Mouse (Mus musculus) thymus, postnatal 36 days (tissue): ENCODE results near the gene Slco1c1.
"Not testable (repeated sequence)": the region's sequence is repeated elsewhere in the genome, so short reads cannot be mapped to it uniquely, and the experiment has no call there.

Experiments
- DNase-seq, 2 experiments: peaks; one replicate each; pipeline ENCODE4 v3.0.0; 2022; ENCODE audit warnings: mixed read lengths in 2 of 2

Slco1c1 gene

GRCm38 (mm10) chr6:141590598-141591200, 66.5 kb downstream of the Slco1c1 start:
- not testable (repeated sequence) for DNase-seq

DNA sequence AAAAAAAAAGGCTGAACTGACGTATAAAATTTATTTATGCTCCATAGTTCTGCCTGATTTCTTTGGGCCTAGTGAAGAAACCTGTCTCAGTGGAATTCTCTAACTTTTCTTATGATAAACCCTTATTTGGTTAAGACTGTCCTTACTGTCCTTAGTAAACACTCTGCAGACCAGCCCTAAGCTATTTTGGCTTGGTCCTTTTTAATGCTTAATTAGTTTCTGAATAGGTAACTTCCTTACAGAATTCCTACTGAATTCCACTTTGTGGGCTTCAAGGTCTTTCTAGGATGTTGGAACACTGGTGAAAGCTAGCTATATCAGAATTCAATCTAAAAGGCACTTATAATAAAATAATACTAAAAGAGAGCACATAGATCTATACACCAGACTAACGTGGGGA, 71.9 kb downstream of the Slco1c1 start:
- DNase-seq, result no peak

GRCm38 (mm10) chr6:141597037-141597436, 72.9 kb downstream of the Slco1c1 start:
- no peak for DNase-seq

DNA sequence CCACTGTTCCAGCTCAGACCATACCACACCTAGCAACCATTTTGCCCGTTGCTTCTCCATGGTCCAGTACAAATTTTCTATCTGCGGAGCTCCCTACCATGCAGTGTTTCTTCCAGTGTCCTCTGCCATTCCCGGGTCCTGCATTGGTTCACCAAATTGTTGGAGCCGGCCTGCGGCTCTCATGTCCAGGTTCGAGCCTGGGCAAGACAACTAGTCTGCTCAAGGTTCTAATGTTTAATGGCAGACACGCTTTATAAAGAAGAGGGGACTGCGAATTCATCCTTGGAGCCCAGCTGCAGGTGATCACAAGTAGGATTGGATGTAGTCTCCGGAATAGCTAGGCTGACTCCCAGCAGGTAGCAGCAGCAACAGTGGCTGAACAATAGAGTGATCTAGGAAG, 76.8 kb downstream of the Slco1c1 start:
- DNase-seq, result no peak

DNA sequence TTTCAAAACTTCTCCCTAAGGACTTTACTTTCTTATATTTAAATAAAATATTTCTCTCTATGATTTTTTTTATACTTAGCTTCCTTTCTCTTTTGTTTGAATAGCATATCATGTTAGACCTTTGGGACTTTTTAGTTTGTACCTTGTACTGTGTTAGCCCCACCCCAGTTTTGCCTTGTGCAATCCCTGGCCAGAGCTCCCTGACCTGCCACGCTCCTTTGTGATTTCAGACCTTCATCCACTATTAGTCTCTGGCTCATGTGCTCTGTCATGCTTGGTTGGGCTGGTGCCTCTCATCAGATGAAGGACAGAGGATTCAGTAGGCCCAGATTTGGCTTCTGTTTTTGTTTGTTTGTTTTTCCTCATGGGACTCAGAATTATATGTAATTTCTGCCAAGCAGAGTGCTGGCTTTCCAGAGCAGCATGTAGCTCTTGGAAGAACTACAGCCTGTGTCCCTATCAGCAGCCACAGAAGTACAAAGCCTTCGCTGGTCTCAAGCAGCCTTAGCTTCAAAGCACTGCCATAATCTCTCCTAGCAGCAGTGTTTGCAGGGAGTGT, 86.6 kb downstream of the Slco1c1 start:
- no peak for DNase-seq

GRCm38 (mm10) chr6:141614017-141614416, 89.8 kb downstream of the Slco1c1 start:
- DNase-seq, result no peak

- DNase-seq, result no peak
These were observed 91.2 kb downstream of the Slco1c1 start for GRCm38 (mm10) chr6:141615348-141615747.
